Mouse (Mus musculus): Measurements from ENCODE around the gene Pmm1. TPM values are rescaled to one million over a fixed set of nuclear protein-coding genes. Genes with fewer than 3 reads are reported as not detected.
"Not testable (repeated sequence)": the region's sequence is repeated elsewhere in the genome, so short reads cannot be mapped to it uniquely, and the experiment has no call there.

The Pmm1 gene
- polyA plus RNA-seq (2015; fragmentation: Nextera tagmentation; extraction: Ambion mirVana), result 22.5 and 23.2 TPM in 2 replicates

DNA sequence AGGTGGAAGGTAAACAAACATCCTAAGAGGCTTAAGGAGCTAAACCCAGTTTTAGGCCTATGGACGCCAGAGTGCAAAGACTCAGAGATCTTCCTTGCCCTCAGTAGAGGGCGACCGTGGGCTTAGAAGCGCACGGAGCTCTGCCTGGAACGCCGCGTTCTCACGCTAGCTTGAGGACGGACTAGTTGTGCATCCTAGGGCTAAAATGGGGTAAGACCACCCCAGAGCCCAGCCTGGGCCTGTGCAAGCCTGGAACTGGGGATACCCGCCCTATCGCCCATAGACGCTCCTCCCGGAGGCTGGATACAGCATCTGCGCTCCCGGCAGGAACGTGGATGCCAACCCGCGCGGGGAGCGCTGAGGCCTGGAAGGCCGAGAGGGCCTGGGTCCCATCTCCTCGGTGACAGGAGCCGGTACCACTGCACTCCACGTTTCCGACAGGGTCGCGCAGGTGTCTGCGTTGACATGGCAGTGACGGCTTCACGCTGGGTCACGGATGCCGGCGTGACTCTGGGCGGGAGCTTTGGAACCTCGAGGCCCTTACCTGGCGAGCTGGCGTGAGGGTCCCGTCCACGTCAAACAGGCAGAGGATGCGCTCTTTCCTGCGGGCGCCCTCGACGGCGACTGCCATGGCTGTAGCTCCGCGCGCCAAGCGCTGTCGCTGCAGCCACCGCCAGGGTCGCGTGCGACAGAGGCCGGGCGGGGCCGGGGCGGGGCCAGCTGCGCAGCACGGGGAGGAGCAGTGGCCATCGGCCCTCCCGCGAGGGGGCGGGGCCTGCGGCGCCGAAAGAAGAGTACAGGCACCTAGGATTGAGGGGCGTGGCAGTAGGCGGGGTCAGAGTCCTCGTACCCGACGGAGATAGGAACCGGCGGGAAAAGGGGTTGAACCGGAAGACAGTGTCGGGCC, at the start of gene Pmm1:
Gene Pmm1 (minus strand): TSS at position 760 of the 907 bp plus-strand sequence.
- H3K9me3 ChIP-seq, result no peaks in the 10 kb centered on the region
- peak; percentile 99 for ATAC-seq
- H3K27me3 ChIP-seq (replicated peaks), result no peaks in the 10 kb centered on the region
- WGBS, result under 1% methylated on average over 77 of the region's 77 CpGs
- H3K4me3 ChIP-seq (replicated peaks), result peak within 1 kb of the TSS; percentile 63
- H3K36me3 ChIP-seq, result no peaks in the 10 kb centered on the region
- H3K9ac ChIP-seq, result peak within 1 kb of the TSS; percentile 66
- peak within 1 kb of the TSS; percentile 85 for H3K27ac ChIP-seq
- H3K4me2 ChIP-seq (replicated peaks), result peak within 1 kb of the TSS; percentile 99
- 0 out of 2 replicates have a peak, but pooled peaks cover 4% of the 10 kb centered on the region for H3K4me1 ChIP-seq (replicated peaks)

DNA sequence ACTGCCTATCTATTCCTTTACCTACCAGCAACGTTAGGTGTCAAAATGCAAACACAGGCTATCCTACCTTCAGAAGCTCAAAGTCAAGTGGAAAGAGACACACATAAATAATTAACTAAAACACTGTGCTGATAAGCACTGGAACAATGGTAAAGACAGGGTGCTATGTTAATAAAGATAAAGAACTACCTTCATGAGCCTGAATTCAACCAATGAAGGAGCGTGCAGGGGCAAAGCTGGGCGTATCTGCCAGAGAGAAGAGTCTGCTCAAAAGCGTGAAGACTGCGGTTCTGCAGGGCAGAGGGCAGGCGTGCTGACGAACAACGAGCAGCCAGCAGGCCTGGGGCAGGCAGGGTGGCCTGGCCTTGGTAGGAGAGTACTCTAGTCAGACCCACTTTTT, 43.5 kb upstream of the Pmm1 start:
- peak; percentile 93 for ATAC-seq
- H3K27me3 ChIP-seq (replicated peaks), result no peaks in the 10 kb centered on the region
- no peaks in the 10 kb centered on the region for H3K9me3 ChIP-seq
- no peak overlapping the region for H3K4me2 ChIP-seq (replicated peaks)
- no peak overlapping the region for H3K27ac ChIP-seq
- no peaks in the 10 kb centered on the region; the same call in 1 of the 2 replicates for H3K4me1 ChIP-seq (replicated peaks)
- no peak overlapping the region for H3K9ac ChIP-seq
- 60% methylated on average over 8 of the region's 8 CpGs for WGBS
- no peak overlapping the region for H3K4me3 ChIP-seq (replicated peaks)
- H3K36me3 ChIP-seq, result 0 out of 2 replicates have a peak, but pooled peaks cover 4% of the 10 kb centered on the region

DNA sequence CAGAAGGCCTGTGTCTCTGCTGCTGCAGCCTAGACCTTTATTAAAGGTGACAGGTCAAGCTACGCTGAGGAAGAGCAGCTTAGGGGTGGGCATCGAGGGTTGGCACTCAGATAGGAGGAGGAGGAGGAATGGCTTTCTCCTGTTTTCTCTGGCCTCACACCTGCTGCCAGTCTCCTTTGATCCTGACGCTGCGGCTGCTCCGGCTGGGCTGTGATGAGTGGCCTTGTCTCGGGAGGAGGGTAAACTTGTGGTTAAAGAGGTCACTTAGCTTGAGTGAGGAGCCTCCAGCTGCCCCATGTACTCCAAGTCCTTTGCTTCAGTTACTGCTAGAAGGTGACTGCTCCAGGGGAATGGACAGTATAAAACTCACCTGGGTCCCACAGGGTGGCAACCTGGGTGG, 33.3 kb upstream of the Pmm1 start:
- no peak for ATAC-seq
- Histone ChIP-seq H3K27me3 (replicated peaks) (no peaks in the 10 kb centered on the region), H3K27ac (no peak overlapping the region), H3K9ac (no peak overlapping the region), H3K36me3 (peaks cover 24% of the 10 kb centered on the region), H3K9me3 (no peaks in the 10 kb centered on the region), H3K4me3 (replicated peaks) (no peak overlapping the region), H3K4me1 (replicated peaks) (0 out of 2 replicates have a peak, but pooled peaks cover 8% of the 10 kb centered on the region), H3K4me2 (replicated peaks) (no peak overlapping the region)
- WGBS, result 72% methylated on average over 6 of the region's 6 CpGs

DNA sequence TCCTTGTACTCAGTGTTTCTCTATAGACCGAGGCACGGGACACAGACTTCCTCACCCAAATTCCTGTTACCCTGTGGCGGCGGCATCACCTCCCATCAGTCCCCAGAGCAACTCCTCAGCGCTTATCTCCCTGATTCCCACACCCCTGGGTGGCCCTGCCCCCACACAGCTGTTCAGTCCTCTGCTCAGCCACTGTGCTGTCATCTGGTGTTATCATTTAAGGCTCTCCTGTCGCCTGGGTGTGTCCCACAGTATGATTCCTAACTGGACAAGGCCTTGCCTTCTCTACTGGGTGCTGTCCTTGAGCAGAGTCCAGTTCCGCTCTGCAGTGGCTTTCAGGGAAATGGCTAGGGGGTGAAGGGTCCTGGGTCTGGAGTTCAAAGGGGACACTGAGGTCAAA, 29.8 kb upstream of the Pmm1 start:
- peak; percentile 71 for ATAC-seq
- Histone ChIP-seq H3K27ac (no peak overlapping the region), H3K9me3 (no peaks in the 10 kb centered on the region), H3K4me1 (replicated peaks) (0 out of 2 replicates have a peak, but pooled peaks cover 8% of the 10 kb centered on the region), H3K27me3 (replicated peaks) (no peaks in the 10 kb centered on the region), H3K9ac (no peak overlapping the region), H3K4me3 (replicated peaks) (no peak overlapping the region), H3K36me3 (peaks cover 16% of the 10 kb centered on the region), H3K4me2 (replicated peaks) (no peak overlapping the region)
- 45% methylated on average over 7 of the region's 7 CpGs for WGBS

DNA sequence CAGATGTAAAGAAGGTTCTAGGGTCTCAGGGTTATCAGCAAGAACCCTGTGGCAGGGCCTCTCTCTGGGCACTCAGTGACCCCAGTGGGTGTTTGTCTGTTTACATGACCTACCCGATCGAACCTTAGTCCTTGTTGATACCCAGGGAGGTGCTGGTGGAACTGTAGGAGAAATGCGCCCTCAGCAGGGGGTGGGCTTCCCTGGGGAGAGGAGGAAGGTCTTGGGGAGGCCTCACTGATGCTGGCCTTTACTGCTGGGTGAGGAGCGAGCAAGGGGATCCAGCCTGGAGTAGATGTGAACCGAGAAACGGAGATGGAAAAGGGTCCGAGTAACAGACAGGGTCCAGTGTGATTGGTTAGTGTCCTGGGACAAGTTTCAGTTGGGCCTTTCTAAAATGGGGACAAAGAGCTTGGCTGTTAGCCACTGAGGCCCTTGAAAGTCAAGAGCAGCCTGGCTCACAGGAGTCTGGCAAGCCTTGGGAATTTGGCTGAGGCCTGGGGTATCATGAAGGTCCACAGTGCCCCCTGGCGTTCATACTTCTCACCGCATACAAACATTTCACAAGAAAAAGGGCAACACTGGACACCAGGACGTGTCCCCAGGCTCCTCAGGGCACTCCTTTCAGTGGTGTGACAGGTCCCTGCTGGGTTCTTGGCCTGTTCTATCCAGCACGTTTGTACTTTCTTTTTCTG, 28.8 kb upstream of the Pmm1 start:
- H3K36me3 ChIP-seq, result peaks cover 14% of the 10 kb centered on the region
- no peak overlapping the region for H3K27ac ChIP-seq
- no peak overlapping the region for H3K4me2 ChIP-seq (replicated peaks)
- H3K4me3 ChIP-seq (replicated peaks), result no peak overlapping the region
- 0 out of 2 replicates have a peak, but pooled peaks cover 8% of the 10 kb centered on the region for H3K4me1 ChIP-seq (replicated peaks)
- peak; percentile 79 for ATAC-seq
- H3K9ac ChIP-seq, result no peak overlapping the region
- H3K27me3 ChIP-seq (replicated peaks), result no peaks in the 10 kb centered on the region
- 44% methylated on average over 11 of the region's 11 CpGs for WGBS
- no peaks in the 10 kb centered on the region for H3K9me3 ChIP-seq

DNA sequence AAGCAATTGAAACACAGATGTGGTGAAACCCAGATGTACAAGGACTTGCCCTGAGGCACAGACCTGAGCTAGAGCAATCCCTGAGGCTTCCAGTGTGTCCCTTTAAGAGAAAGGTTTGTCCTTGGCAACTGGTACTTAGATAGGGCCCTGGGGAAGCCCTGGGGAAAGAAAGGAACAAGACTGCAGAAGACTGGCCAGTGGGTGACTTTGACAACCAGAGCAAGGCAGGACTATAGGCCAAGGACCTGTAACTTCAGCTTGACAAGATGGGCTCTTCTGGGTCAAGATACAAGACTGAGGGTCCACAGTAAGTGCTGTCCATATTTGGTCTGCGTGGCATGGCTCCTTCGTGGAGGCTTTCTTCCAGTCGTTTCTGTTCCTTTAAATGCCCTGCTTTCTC, 26.9 kb upstream of the Pmm1 start, which contains the start of gene Xrcc6:
Gene Xrcc6 (plus strand): TSS at position 190 of the 400 bp plus-strand sequence.
- Histone ChIP-seq H3K9ac (no peak within 1 kb of the TSS), H3K27me3 (replicated peaks) (no peaks in the 10 kb centered on the region), H3K4me3 (replicated peaks) (no peak within 1 kb of the TSS), H3K27ac (no peak within 1 kb of the TSS), H3K9me3 (no peaks in the 10 kb centered on the region), H3K36me3 (no peaks in the 10 kb centered on the region), H3K4me2 (replicated peaks) (no peak within 1 kb of the TSS), H3K4me1 (replicated peaks) (0 out of 2 replicates have a peak, but pooled peaks cover 8% of the 10 kb centered on the region)
- no peak for ATAC-seq
- 78% methylated on average over 3 of the region's 3 CpGs for WGBS

DNA sequence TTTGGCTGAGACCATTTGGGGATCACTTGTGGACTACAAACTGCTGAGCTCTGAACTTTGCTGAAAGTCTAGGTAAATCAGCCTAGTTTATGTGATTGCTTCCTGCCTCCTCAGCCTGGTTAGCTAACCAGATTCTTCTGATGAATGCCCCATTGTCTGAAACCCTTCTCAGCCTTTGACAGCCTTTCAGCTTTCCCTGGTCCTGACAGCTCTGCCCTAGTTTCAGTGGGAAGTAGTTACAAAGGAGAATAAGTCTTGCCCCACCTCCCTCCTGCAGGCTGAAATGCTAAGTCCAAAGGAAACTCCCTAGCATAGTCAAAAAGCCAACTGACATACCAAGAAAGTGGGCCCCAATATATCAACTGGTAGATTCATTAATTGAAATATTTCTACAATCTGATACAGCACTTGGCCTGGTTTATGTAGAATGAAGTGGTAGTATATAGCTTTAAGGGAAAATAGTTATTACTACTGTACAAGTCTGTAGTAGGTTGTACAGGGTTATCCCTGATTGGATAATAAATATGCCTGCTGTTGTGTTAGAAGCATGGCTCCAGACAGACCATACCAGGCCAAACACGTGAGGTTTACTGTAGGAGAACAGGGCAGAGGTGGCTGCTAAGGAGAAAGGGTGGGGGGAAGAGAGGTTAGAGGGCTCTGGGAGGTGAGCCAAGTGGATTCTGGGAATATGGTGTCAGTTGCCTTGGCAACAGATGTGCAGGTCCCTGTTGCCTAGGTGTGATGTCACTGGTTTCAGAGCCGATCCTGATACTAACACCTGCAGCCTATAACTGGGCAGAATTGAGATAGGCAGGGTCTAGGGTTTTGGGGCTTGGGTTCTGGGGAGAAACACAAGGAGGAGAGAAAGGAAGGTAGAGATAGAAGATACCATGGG, 24.8 kb upstream of the Pmm1 start:
- Histone ChIP-seq H3K9ac (no peak overlapping the region), H3K4me3 (replicated peaks) (no peak overlapping the region), H3K27me3 (replicated peaks) (no peaks in the 10 kb centered on the region), H3K36me3 (no peaks in the 10 kb centered on the region), H3K4me2 (replicated peaks) (no peak overlapping the region), H3K4me1 (replicated peaks) (0 out of 2 replicates have a peak, but pooled peaks cover 6% of the 10 kb centered on the region), H3K9me3 (no peaks in the 10 kb centered on the region), H3K27ac (no peak overlapping the region)
- no peak for ATAC-seq
- WGBS, result 71% methylated on average over 2 of the region's 2 CpGs

DNA sequence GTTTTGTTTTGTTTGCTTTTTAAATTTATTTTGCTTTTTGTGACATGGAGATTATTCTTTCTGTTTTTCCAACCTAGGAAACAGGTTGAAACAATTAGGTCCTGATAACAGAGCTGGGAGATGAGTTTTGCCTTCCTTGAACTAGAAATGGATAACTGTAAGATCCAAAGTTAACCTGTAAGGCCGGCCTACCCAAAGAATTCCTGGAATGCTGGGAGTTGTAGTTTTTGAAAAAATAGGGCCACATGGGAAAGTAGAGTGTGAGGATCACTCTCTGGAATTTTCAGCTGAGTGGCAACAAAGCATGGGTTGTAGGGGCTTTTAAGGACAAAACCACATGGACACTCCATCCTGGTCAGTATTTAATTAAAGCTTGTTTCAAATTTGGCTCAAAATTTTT, 21.4 kb upstream of the Pmm1 start:
- Histone ChIP-seq H3K4me2 (replicated peaks) (no peak overlapping the region), H3K27ac (no peak overlapping the region), H3K27me3 (replicated peaks) (no peaks in the 10 kb centered on the region), H3K4me3 (replicated peaks) (no peak overlapping the region), H3K9ac (no peak overlapping the region), H3K36me3 (no peaks in the 10 kb centered on the region), H3K9me3 (no peaks in the 10 kb centered on the region), H3K4me1 (replicated peaks) (no peaks in the 10 kb centered on the region)
- WGBS, result 62% methylated on average over 1 of the region's 1 CpGs
- no peak for ATAC-seq

DNA sequence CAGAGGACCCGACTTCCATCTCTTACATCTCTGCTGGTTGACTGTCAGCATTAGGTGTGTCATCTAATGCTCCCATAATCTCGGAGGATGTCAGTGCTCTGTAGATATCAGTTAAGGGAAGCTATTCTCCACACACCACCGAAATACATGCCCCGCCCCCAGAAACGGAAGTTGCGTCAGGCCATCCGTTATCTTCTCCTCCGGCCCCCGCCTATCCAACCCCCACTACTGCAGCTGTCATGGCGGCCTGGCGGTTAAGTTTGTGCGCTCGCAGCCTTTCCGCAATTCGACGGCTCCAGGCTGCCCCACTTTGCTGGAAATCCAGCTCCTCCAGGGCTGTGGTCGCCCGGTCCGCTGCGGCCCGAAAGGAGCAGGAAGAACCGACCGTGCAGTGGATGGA, 19.6 kb upstream of the Pmm1 start, which contains the start of gene 1700029P11Rik:
Gene 1700029P11Rik (plus strand): TSS at position 220 of the 400 bp plus-strand sequence.
- Histone ChIP-seq H3K9ac (no peak within 1 kb of the TSS), H3K27ac (no peak within 1 kb of the TSS), H3K9me3 (no peaks in the 10 kb centered on the region), H3K4me3 (replicated peaks) (no peak within 1 kb of the TSS), H3K36me3 (no peaks in the 10 kb centered on the region), H3K4me1 (replicated peaks) (no peaks in the 10 kb centered on the region), H3K27me3 (replicated peaks) (no peaks in the 10 kb centered on the region), H3K4me2 (replicated peaks) (no peak within 1 kb of the TSS)
- no peak for ATAC-seq
- WGBS, result 94% methylated on average over 23 of the region's 23 CpGs

DNA sequence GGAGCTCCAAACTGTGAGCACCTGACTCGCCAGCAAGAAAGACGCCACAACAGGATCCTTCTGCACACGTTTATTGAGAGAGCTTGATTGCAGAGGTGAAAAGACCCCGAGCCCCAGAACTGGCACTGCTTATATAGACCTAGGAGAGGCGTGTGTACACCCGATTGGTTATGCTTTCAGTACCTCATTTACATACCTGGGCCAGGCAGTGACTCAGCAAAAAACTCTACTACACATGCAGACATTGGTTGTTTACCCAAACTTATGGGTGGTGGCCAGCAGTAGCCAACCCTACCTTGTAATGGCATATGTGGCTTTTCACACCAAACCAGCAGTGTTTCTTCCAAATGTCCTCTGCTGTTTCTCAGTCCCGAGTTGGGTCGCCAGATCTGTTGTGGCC, 14.4 kb upstream of the Pmm1 start:
- not testable (repeated sequence) for H3K27ac ChIP-seq; H3K4me3 ChIP-seq (replicated peaks); H3K4me1 ChIP-seq (replicated peaks); H3K4me2 ChIP-seq (replicated peaks); H3K36me3 ChIP-seq; H3K27me3 ChIP-seq (replicated peaks); H3K9ac ChIP-seq; ATAC-seq; H3K9me3 ChIP-seq
- 94% methylated on average over 8 of the region's 8 CpGs for WGBS

DNA sequence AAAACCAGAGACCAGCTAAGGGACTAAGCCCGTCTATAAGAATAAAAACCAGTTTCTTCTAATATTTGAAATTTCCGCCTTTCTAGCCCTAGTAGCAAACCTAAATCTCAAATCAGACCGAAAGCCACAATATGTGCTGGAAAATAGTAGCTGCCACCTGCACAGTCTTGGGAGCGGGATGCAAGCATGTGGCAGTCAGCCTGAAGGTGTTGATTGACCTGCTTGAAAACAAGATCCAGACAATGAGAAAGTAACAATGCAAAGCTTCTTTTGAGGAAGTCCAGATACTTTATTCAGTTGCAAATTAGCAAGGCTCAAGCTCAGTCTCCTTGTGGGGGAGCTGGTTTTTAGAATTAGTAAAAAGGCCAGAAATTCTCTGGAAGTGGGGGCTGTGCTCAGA, 9.8 kb upstream of the Pmm1 start:
- H3K4me2 ChIP-seq (replicated peaks); H3K9me3 ChIP-seq; H3K27me3 ChIP-seq (replicated peaks); ATAC-seq; H3K36me3 ChIP-seq; H3K27ac ChIP-seq; H3K4me3 ChIP-seq (replicated peaks); H3K4me1 ChIP-seq (replicated peaks); H3K9ac ChIP-seq: not testable (repeated sequence)
- 95% methylated on average over 4 of the region's 4 CpGs for WGBS

Data from intestine, embryonic 15.5 days (tissue).